Mouse (Mus musculus): ENCODE measurements around the gene Rbm48. TPM values are rescaled to one million over a fixed set of nuclear protein-coding genes. Genes with fewer than 3 reads are reported as not detected.

Rbm48 gene
- total and polyA plus RNA-seq, 2 experiments, result 2.9 to 6.5 TPM

DNA sequence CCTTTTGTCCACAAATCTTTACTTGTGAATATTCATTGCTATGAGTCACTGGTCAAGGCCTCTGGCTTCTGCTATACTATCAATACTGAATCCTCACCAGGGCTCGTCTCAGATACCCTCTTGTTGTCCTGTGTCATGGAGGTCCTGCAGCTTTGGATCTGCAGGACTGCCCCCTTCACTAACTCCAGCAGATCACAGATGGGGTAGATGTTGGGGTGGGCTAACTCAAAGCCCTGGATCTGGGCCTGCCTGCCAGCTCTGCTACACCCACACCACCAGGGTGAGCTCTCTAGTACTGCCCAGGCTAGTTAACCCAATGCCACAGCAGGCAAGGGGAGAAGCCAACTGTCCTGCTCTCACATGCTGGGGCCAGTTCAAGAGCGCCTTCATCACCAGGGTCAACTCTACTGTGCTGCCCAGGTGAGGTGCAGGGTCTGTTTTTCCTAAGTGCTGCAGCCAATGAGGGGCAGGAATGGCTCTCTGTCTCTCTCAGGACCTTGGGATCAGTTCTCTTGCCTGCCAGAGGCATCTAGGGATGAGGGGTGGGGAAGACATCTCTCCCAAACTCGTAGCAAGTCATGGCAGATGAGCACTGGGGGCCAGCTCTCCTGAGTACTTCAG is 59.7 kb downstream of the Rbm48 start:
- no peaks in the 10 kb centered on the region for H3K79me2 ChIP-seq (ENCODE audit: control insufficient read depth, insufficient read depth, low read length)
- no peak for TF ChIP-seq CTCF (IDR thresholded peaks at IDR 0.05; ENCODE audit: low read depth, low read length)
- H3K4me3 ChIP-seq (ENCODE audit: insufficient read depth, low read depth, low read length), result no peak overlapping the region
- no peak overlapping the region for H3K9ac ChIP-seq (ENCODE audit: low read depth, low read length)
- H3K4me1 ChIP-seq (ENCODE audit: control insufficient read depth, insufficient read depth, low read length), result no peaks in the 10 kb centered on the region
- DNase-seq (ENCODE audit: extremely low read depth, low read depth, low spot score), result no peak
- no peak overlapping the region for H3K27ac ChIP-seq (replicated peaks; ENCODE audit: insufficient read depth, low read depth, low read length)
- WGBS, result 83% methylated on average over 3 of the region's 3 CpGs
- no peaks in the 10 kb centered on the region for H3K36me3 ChIP-seq (ENCODE audit: control insufficient read depth, insufficient read depth, low read length)
- H3K27me3 ChIP-seq (ENCODE audit: control insufficient read depth, insufficient read depth, low read length), result no peaks in the 10 kb centered on the region

Other genes with a start within 250 kb of the Rbm48 start
- gene Fam133b, start 52.8 kb downstream of the Rbm48 start, total RNA-seq (2014; rRNA removed), result 9.0 and 10.9 TPM in 2 replicates
- 2.3 and 3.0 TPM in 2 replicates for gene Fam133b, start 52.8 kb downstream of the Rbm48 start, polyA plus RNA-seq (2012; rRNA removed)
- gene 1700109H08Rik, start 25.0 kb downstream of the Rbm48 start, total RNA-seq (2014; rRNA removed), result 1.8 TPM in 2 replicates
- gene 1700109H08Rik, start 25.0 kb downstream of the Rbm48 start, polyA plus RNA-seq (2012; rRNA removed), result 0.35 and 0.93 TPM in 2 replicates
- 20.5 and 21.6 TPM in 2 replicates for gene Pex1, start 519 bp downstream of the Rbm48 start, total RNA-seq (2014; rRNA removed)
- 8.8 and 9.0 TPM in 2 replicates for gene Pex1, start 519 bp downstream of the Rbm48 start, polyA plus RNA-seq (2012; rRNA removed)
- not detected in 2 replicates for gene Tmbim7, start 54.6 kb upstream of the Rbm48 start, total RNA-seq (2014; rRNA removed)
- not detected in 2 replicates for gene Tmbim7, start 54.6 kb upstream of the Rbm48 start, polyA plus RNA-seq (2012; rRNA removed)
- 59.3 and 63.5 TPM in 2 replicates for gene Gatad1, start 60.6 kb upstream of the Rbm48 start, total RNA-seq (2014; rRNA removed)
- 33.5 and 41.0 TPM in 2 replicates for gene Gatad1, start 60.6 kb upstream of the Rbm48 start, polyA plus RNA-seq (2012; rRNA removed)
- gene Ankib1, start 206.3 kb upstream of the Rbm48 start, total RNA-seq (2014; rRNA removed), result 15.9 and 16.0 TPM in 2 replicates
- 4.0 and 4.4 TPM in 2 replicates for gene Ankib1, start 206.3 kb upstream of the Rbm48 start, polyA plus RNA-seq (2012; rRNA removed)
- 15.0 and 16.0 TPM in 2 replicates for gene Krit1, start 206.6 kb upstream of the Rbm48 start, total RNA-seq (2014; rRNA removed)
- gene Krit1, start 206.6 kb upstream of the Rbm48 start, polyA plus RNA-seq (2012; rRNA removed), result 3.1 and 4.3 TPM in 2 replicates
- gene Lrrd1, start 248.6 kb upstream of the Rbm48 start, total RNA-seq (2014; rRNA removed), result not detected in 2 replicates
- gene Lrrd1, start 248.6 kb upstream of the Rbm48 start, polyA plus RNA-seq (2012; rRNA removed), result 0.02 and 0.20 TPM in 2 replicates

Data from liver, adult 2 months (tissue).